Mouse (Mus musculus): Measurements from ENCODE around the gene Spred2.

- TF ChIP-seq CTCF (IDR thresholded peaks at IDR 0.05; ENCODE audit: low read depth, low read length) (no peak), POLR2A (IDR thresholded peaks at IDR 0.05; ENCODE audit: borderline replicate concordance, low read depth, low read length) (no peak)
Observed at GRCm38 (mm10) chr11:19932983-19933511, 8.9 kb downstream of the Spred2 start.
